Mouse (Mus musculus) heart, postnatal 25 days (tissue): ENCODE results near the gene Fam206a. TPM values are rescaled to one million over a fixed set of nuclear protein-coding genes. Genes with fewer than 3 reads are reported as not detected.

ENCODE experiments used
- DNase-seq: peaks from one replicate; pipeline ENCODE4 v3.0.0; 2022; ENCODE audit warnings: low spot score
- intact Hi-C: fragments of 180-260 bp; cut with DNase I; formaldehyde crosslinking; loops from one replicate; pipeline ENCODE4 v1.15.1; 2025
- total RNA-seq, 2 experiments: library from RNA; stranded (reverse); gene quantifications; 2 replicates each; pipeline ENCODE4 v1.2.3; 2021

Fam206a gene
- total RNA-seq, 2 experiments from 2014 or later: 2.2 TPM

DNA sequence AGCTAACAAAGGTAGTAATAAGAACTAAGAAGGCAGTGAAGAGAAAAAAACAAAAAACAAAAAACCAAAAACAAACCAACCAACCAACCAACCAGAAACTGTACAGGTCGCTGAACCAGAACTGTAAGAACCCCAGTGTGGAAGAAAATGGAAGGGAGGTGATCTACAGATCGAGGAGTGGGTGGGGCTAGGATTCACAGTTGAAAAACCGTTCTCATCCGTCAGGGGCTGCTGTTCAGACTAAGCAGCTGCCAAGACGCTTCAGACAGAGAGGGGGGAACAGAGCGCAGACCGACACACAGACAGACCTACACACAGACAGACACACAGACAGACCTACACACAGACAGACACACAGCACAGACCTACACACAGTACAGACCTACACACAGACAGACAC is 40.4 kb downstream of the Fam206a start:
- intact Hi-C loops: no loop called here
- no peak for DNase-seq

- no peak for DNase-seq
- intact Hi-C loops: no loop called here
Observed at GRCm38 (mm10) chr4:56843963-56844362, 41.8 kb downstream of the Fam206a start.

DNA sequence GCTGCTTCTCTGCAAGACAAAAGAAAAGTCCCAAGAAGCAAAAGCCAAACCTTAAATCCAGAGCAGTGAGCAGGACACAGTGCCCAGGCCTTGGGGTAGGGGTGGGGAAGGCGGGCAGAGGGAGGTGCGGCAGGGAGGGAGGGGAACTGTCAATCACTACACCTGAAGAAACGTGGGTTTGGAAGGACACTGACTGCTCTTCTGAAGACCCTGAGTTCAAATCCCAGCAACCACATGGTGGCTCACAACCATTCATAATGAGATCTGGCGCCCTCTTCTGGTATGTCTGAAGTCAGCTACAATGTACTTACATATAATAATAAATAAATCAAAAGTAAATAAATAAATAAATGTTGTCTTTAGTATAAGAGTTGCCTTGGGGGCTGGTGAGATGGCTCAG is 42.8 kb downstream of the Fam206a start:
- intact Hi-C loops: no loop called here
- no peak for DNase-seq

- no peak for DNase-seq
- intact Hi-C loops: no loop called here
Observed at GRCm38 (mm10) chr4:56845896-56846533, 43.9 kb downstream of the Fam206a start.

- intact Hi-C loops: no loop called here
Observed at GRCm38 (mm10) chr4:56847400-56847799, 45.3 kb downstream of the Fam206a start.

GRCm38 (mm10) chr4:56848044-56848443 is 45.9 kb downstream of the Fam206a start:
- intact Hi-C loops: no loop called here
- no peak for DNase-seq

More at GRCm38 (mm10) chr4:56847400-56847799, 45.3 kb downstream of the Fam206a start:
- DNase-seq: no peak

- no peak for DNase-seq
- intact Hi-C loops: no loop called here
Observed at GRCm38 (mm10) chr4:56850724-56851123, 48.6 kb downstream of the Fam206a start.

GRCm38 (mm10) chr4:56855935-56856334 is 53.8 kb downstream of the Fam206a start:
- no peak for DNase-seq
- intact Hi-C loops: no loop called here

DNA sequence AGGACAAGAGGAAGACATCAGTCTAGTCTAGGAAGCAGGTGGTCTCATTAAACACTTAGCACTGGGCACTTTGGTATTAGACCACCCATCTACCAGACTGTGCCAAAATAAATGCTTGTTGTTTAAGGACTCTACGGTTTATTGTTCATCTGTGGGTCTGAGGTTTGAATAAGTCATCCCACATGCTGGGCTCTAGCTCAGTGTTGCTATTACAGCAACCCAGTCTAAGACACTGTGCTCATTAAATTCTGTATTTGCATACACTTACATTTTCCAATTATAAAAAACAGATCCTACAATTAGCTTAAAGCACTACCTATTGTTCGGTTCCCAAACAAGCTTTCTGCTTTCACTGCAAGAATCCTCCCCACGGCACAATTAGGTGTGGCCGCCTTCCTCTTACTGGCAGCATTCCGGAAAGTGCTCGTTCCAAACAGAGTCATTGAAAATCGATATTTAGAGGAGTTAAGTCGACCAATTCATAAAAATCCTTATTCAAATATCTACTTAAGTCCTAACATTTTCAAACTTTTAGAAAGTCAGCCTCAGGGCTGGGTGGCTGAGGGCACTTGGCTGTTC is 54.3 kb downstream of the Fam206a start:
- no peak for DNase-seq
- intact Hi-C loops: no loop called here

GRCm38 (mm10) chr4:56858733-56859132 is 56.6 kb downstream of the Fam206a start:
- intact Hi-C loops: no loop called here
- no peak for DNase-seq

Other genes with a start within 250 kb of the Fam206a start
- gene Gm26657, start 62.3 kb upstream of the Fam206a start, total RNA-seq: not detected
- gene Actl7b, start 60.9 kb upstream of the Fam206a start, total RNA-seq: not detected
- gene Actl7a, start 58.9 kb upstream of the Fam206a start, total RNA-seq: not detected
- 10 to 100 TPM; 15.8 to 23.0 TPM for gene Elp1, start within 50 bp of the Fam206a start, total RNA-seq
- gene Ctnnal1, start 62.8 kb downstream of the Fam206a start, total RNA-seq: 10 to 100 TPM; 24.1 to 25.1 TPM
- 10 to 100 TPM; 56.5 to 58.1 TPM for gene Tmem245, start 145.1 kb downstream of the Fam206a start, total RNA-seq
- under 1 TPM in 1 of 2 experiments, not detected in 1; 0.05 TPM for gene Frrs1l, start 188.0 kb downstream of the Fam206a start, total RNA-seq